Mouse (Mus musculus): Measurements from ENCODE around the gene Bub3.

- no peak for TF ChIP-seq TAL1 (IDR thresholded peaks at IDR 0.05; ENCODE audit: low read length)
- TF ChIP-seq GATA1 (IDR thresholded peaks at IDR 0.05; ENCODE audit: low read length), result no peak
Measured at GRCm38 (mm10) chr7:131604946-131605345, 44.9 kb downstream of the Bub3 start.

Measured in erythroblast, embryonic 14.5 days (primary cell).